Mouse (Mus musculus) C2C12 (cell line): ENCODE measurements at regions not wholly inside any gene's neighbourhood (a gene's known extent, or its start where the extent isn't known, plus 50 kb on each side); places are given as distances from the start of the nearest gene placed in this dataset.

Experiments used
- H3K27me3 ChIP-seq: one replicate; pipeline ENCODE4 v1.6.1; 2011; ENCODE audit not compliant: control insufficient read depth, insufficient read depth, insufficient read length
- H3K36me3 ChIP-seq: one replicate; pipeline ENCODE4 v1.6.1; 2011; ENCODE audit not compliant: control insufficient read depth, insufficient read depth
- H3K4me3 ChIP-seq: one replicate; pipeline ENCODE4 v1.5.1; 2011; ENCODE audit warnings: mild to moderate bottlenecking, control low read depth; ENCODE audit not compliant: poor library complexity, insufficient read depth, severe bottlenecking
- H3K79me2 ChIP-seq: one replicate; pipeline ENCODE4 v1.6.1; 2011; ENCODE audit not compliant: control insufficient read depth, insufficient read depth
- H3K79me3 ChIP-seq: one replicate; pipeline ENCODE4 v1.6.1; 2011; ENCODE audit warnings: low read depth, control low read depth
- H3ac ChIP-seq: one replicate; pipeline ENCODE3; 2011; ENCODE audit warnings: low read depth; ENCODE audit not compliant: control insufficient read depth, insufficient read length
- CEBPB ChIP-seq: IDR thresholded peaks from one replicate; pipeline ENCODE4 v1.6.1; 2011; ENCODE audit warnings: low read depth, mild to moderate bottlenecking, control low read depth, moderate library complexity
- CTCF ChIP-seq: IDR thresholded peaks from one replicate; pipeline ENCODE4 v1.5.1; 2011; ENCODE audit not compliant: control insufficient read depth, insufficient read depth, insufficient read length
- FOSL1 ChIP-seq: IDR thresholded peaks from one replicate; pipeline ENCODE4 v1.8.0; 2011; ENCODE audit warnings: mild to moderate bottlenecking, low read length; ENCODE audit not compliant: poor library complexity, insufficient read depth, severe bottlenecking
- MAX ChIP-seq: IDR thresholded peaks from one replicate; pipeline ENCODE4 v1.6.1; 2011; ENCODE audit warnings: mild to moderate bottlenecking, control low read depth
- MYOD1 ChIP-seq: IDR thresholded peaks from one replicate; pipeline ENCODE4 v1.6.1; 2011; ENCODE audit warnings: low read depth; ENCODE audit not compliant: control insufficient read depth, insufficient read length
- MYOG ChIP-seq: IDR thresholded peaks from one replicate; pipeline ENCODE4 v1.6.1; 2011; ENCODE audit not compliant: control insufficient read depth, insufficient read length; ENCODE audit errors: extremely low read depth
- USF1 ChIP-seq: IDR thresholded peaks from one replicate; pipeline ENCODE4 v1.6.1; 2011; ENCODE audit warnings: low read depth, mild to moderate bottlenecking, control low read depth, moderate library complexity

- no peaks in the 10 kb centered on the region for H3K79me2 ChIP-seq
- no peak for TF ChIP-seq CTCF
- TF ChIP-seq CEBPB, result no peak
- TF ChIP-seq MYOD1, result no peak
- no peak for TF ChIP-seq MYOG
- no peak for TF ChIP-seq USF1
- no peak for TF ChIP-seq FOSL1
- no peak for TF ChIP-seq MAX
- no peak overlapping the region for H3K4me3 ChIP-seq
- H3ac ChIP-seq, result no peak overlapping the region
- H3K79me3 ChIP-seq, result no peaks in the 10 kb centered on the region
- no peaks in the 10 kb centered on the region for H3K27me3 ChIP-seq
- no peaks in the 10 kb centered on the region for H3K36me3 ChIP-seq
These were observed 89.6 kb upstream of the Zfp366 start for GRCm38 (mm10) chr13:99095006-99095405.

- Histone ChIP-seq H3K79me3 (no peaks in the 10 kb centered on the region), H3ac (no peak overlapping the region), H3K79me2 (no peaks in the 10 kb centered on the region), H3K27me3 (no peaks in the 10 kb centered on the region), H3K36me3 (no peaks in the 10 kb centered on the region), H3K4me3 (no peak overlapping the region)
- TF ChIP-seq USF1 (no peak), CTCF (no peak), MYOG (no peak), MYOD1 (peak; percentile 4)
These were observed 90.4 kb upstream of the Zfp366 start for GRCm38 (mm10) chr13:99094221-99094620.

- H3K36me3 ChIP-seq, result no peaks in the 10 kb centered on the region
- H3K27me3 ChIP-seq, result no peaks in the 10 kb centered on the region
- no peak overlapping the region for H3ac ChIP-seq
- H3K4me3 ChIP-seq, result no peak overlapping the region
- H3K79me2 ChIP-seq, result no peaks in the 10 kb centered on the region
- H3K79me3 ChIP-seq, result no peaks in the 10 kb centered on the region
- TF ChIP-seq FOSL1 (no peak), CTCF (peak; percentile 80), CEBPB (no peak), MYOD1 (no peak), USF1 (no peak)
These were observed 91.4 kb upstream of the Zfp366 start for GRCm38 (mm10) chr13:99093269-99093668.

GRCm38 (mm10) chr13:99092279-99092930 is 92.2 kb upstream of the Zfp366 start:
- Histone ChIP-seq H3K79me3 (no peaks in the 10 kb centered on the region), H3K4me3 (no peak overlapping the region), H3ac (no peak overlapping the region), H3K27me3 (no peaks in the 10 kb centered on the region), H3K79me2 (no peaks in the 10 kb centered on the region), H3K36me3 (no peaks in the 10 kb centered on the region)
- TF ChIP-seq MAX (no peak), CTCF (no peak), CEBPB (no peak), FOSL1 (no peak), USF1 (no peak), MYOD1 (no peak), MYOG (no peak)

- H3K79me3 ChIP-seq, result no peaks in the 10 kb centered on the region
- no peak overlapping the region for H3ac ChIP-seq
- H3K4me3 ChIP-seq, result no peak overlapping the region
- no peaks in the 10 kb centered on the region for H3K36me3 ChIP-seq
- TF ChIP-seq CTCF (no peak), USF1 (no peak), MYOD1 (no peak), FOSL1 (no peak), CEBPB (no peak), MYOG (no peak), MAX (no peak)
- H3K27me3 ChIP-seq, result no peaks in the 10 kb centered on the region
- H3K79me2 ChIP-seq, result no peaks in the 10 kb centered on the region
These were observed 92.9 kb upstream of the Zfp366 start for GRCm38 (mm10) chr13:99091562-99092278.

GRCm38 (mm10) chr13:99090361-99090760 is 94.3 kb upstream of the Zfp366 start:
- Histone ChIP-seq H3K36me3 (no peaks in the 10 kb centered on the region), H3K79me3 (no peaks in the 10 kb centered on the region), H3K27me3 (no peaks in the 10 kb centered on the region), H3K4me3 (no peak overlapping the region), H3ac (no peak overlapping the region), H3K79me2 (no peaks in the 10 kb centered on the region)
- TF ChIP-seq MYOG, result no peak
- no peak for TF ChIP-seq MAX
